Mouse (Mus musculus) spleen, adult 2 months (tissue): ENCODE measurements around the gene Kif20b.

Experiments used
- CTCF ChIP-seq: fragments of 200-500 bp; IDR thresholded peaks from 2 replicates; pipeline ENCODE4 v1.5.1; 2011; ENCODE audit warnings: mild to moderate bottlenecking, inconsistent platforms; ENCODE audit not compliant: insufficient read depth, insufficient read length, insufficient replicate concordance; ENCODE audit errors: extremely low read depth
- POLR2A ChIP-seq: fragments of 200-500 bp; IDR thresholded peaks from 2 replicates; pipeline ENCODE4 v1.6.1; 2011; ENCODE audit warnings: low read depth, low read length, inconsistent platforms

- TF ChIP-seq POLR2A (no peak), CTCF (no peak)
Observed at GRCm38 (mm10) chr19:34905424-34905823, 16.7 kb upstream of the Kif20b start.
